In genomic region chr7:45451344-45451982, GRCm38 (mm10) we compare ENCODE assay signal across 8 mouse cellular contexts. TPM values are rescaled to one million over a fixed set of nuclear protein-coding genes. Genes with fewer than 3 reads are reported as not detected.
DNase-seq lines count a peak whose midpoint lies in the region; ATAC-seq lines count a peak whose summit lies in the region.

No protein-coding gene starts in this region.

- H3K4me3 ChIP-seq in forebrain, embryonic 14.5 days (ENCODE audit: low read depth, low read length) = no peak overlapping the region
- no peak overlapping the region for H3K4me3 ChIP-seq in liver, embryonic 16.5 days (ENCODE audit: low read depth, low read length)
- H3K4me3 ChIP-seq in neural tube, embryonic 11.5 days (ENCODE audit: low read depth, low read length) = no peak overlapping the region

- WGBS in forebrain, embryonic 14.5 days = 49% methylated on average over 23 of the region's 23 CpGs
- WGBS in liver, embryonic 16.5 days (ENCODE audit: insufficient replicate concordance) = 51% methylated on average over 23 of the region's 23 CpGs
- 54% methylated on average over 23 of the region's 23 CpGs for WGBS in neural tube, embryonic 11.5 days

- intact Hi-C loops in heart, postnatal 14 days (cut with DNase I) = loop anchor here (5.0 kb wide), 1 partner anchor 111 kb away; no protein-coding TSS in a partner anchor

- no peaks in the 10 kb centered on the region for H3K27me3 ChIP-seq in forebrain, embryonic 14.5 days (replicated peaks; ENCODE audit: control insufficient read depth, insufficient read depth, low read length)
- H3K27me3 ChIP-seq in liver, embryonic 16.5 days (ENCODE audit: control insufficient read depth, insufficient read depth, low read depth, low read length) = no peaks in the 10 kb centered on the region
- H3K27me3 ChIP-seq in neural tube, embryonic 11.5 days (ENCODE audit: control insufficient read depth, insufficient read depth, low read length) = no peaks in the 10 kb centered on the region

- DNase-seq in ES-CJ7 (ENCODE audit: low read depth, low spot score) = peak; percentile 89
- peak; percentile 83 for DNase-seq in forebrain, embryonic 14.5 days (ENCODE audit: low spot score)
- DNase-seq in heart, postnatal 14 days = peak; percentile 83 to 91
- DNase-seq in kidney, postnatal 4 days = peak; percentile 92
- peak; percentile 83 for DNase-seq in neural tube, embryonic 11.5 days (ENCODE audit: low spot score)
- DNase-seq in testis, postnatal 10 days (ENCODE audit: low spot score) = peak; percentile 93

- H3K4me2 ChIP-seq in forebrain, embryonic 14.5 days (ENCODE audit: low read length) = no peak overlapping the region
- H3K4me2 ChIP-seq in liver, embryonic 16.5 days (ENCODE audit: low read depth, low read length) = no peak overlapping the region
- H3K4me2 ChIP-seq in neural tube, embryonic 11.5 days (ENCODE audit: low read depth) = no peak overlapping the region

- H3K4me1 ChIP-seq in forebrain, embryonic 14.5 days (ENCODE audit: control insufficient read depth, insufficient read depth, low read length) = no peaks in the 10 kb centered on the region
- H3K4me1 ChIP-seq in liver, embryonic 16.5 days (ENCODE audit: control insufficient read depth, low read depth, low read length) = peaks cover 20% of the 10 kb centered on the region
- no peaks in the 10 kb centered on the region for H3K4me1 ChIP-seq in neural tube, embryonic 11.5 days (ENCODE audit: control insufficient read depth, insufficient read depth, low read length)

- no peak overlapping the region for H3K9ac ChIP-seq in forebrain, embryonic 14.5 days (ENCODE audit: low read length)
- no peak overlapping the region for H3K9ac ChIP-seq in liver, embryonic 16.5 days (ENCODE audit: low read depth, low read length)
- H3K9ac ChIP-seq in neural tube, embryonic 11.5 days (ENCODE audit: low read length) = no peak overlapping the region

- peaks cover 48% of the 10 kb centered on the region for H3K36me3 ChIP-seq in forebrain, embryonic 14.5 days (ENCODE audit: control insufficient read depth, insufficient read depth, low read length)
- peaks cover 5% of the 10 kb centered on the region; the same call in 1 of the 2 replicates for H3K36me3 ChIP-seq in liver, embryonic 16.5 days (ENCODE audit: control insufficient read depth, insufficient read depth)
- H3K36me3 ChIP-seq in neural tube, embryonic 11.5 days (ENCODE audit: control insufficient read depth, insufficient read depth, low read length) = peaks cover 2% of the 10 kb centered on the region; the same call in 1 of the 2 replicates

- ATAC-seq in cerebellum, adult (ENCODE audit: insufficient number of reproducible peaks, low FRiP score, low TSS enrichment) = peak; percentile 75; the same call in 1 of the 2 replicates
- peak; percentile 81 for ATAC-seq in forebrain, embryonic 14.5 days
- peak; percentile 76 for ATAC-seq in liver, embryonic 16.5 days (ENCODE audit: low read depth)
- peak; percentile 55; the same call in 1 of the 2 replicates for ATAC-seq in neural tube, embryonic 11.5 days (ENCODE audit: insufficient read depth, low FRiP score, low TSS enrichment)

- H3K9me3 ChIP-seq in forebrain, embryonic 14.5 days (replicated peaks; ENCODE audit: control insufficient read depth, low read length) = no peaks in the 10 kb centered on the region
- H3K9me3 ChIP-seq in liver, embryonic 16.5 days (replicated peaks; ENCODE audit: control insufficient read depth, low read length) = no peaks in the 10 kb centered on the region
- H3K9me3 ChIP-seq in neural tube, embryonic 11.5 days (ENCODE audit: control insufficient read depth, low read length) = no peaks in the 10 kb centered on the region

- no peak overlapping the region for H3K27ac ChIP-seq in forebrain, embryonic 14.5 days (ENCODE audit: low read depth, low read length)
- H3K27ac ChIP-seq in liver, embryonic 16.5 days (ENCODE audit: low read length) = no peak overlapping the region
- H3K27ac ChIP-seq in neural tube, embryonic 11.5 days (ENCODE audit: low read depth, low read length) = no peak overlapping the region

RNA-seq across cellular contexts. Expression of gene Ftl1, which starts 8.2 kb away (rescaled TPM):
- 6,238 and 6,800 TPM in 2 replicates for polyA plus RNA-seq in forebrain, embryonic 14.5 days (2014; fragmentation: Nextera tagmentation; extraction: Ambion mirVana)
- total RNA-seq in heart, postnatal 14 days (2021) = 100 to 1,000 TPM; 231 to 265 TPM
- polyA plus RNA-seq in liver, embryonic 16.5 days (2015; fragmentation: Nextera tagmentation; extraction: Ambion mirVana) = 6,125 and 6,166 TPM in 2 replicates
- polyA plus RNA-seq in neural tube, embryonic 11.5 days (2014; fragmentation: Nextera tagmentation; extraction: Ambion mirVana) = 5,316 and 5,449 TPM in 2 replicates

RNA-seq across cellular contexts. Expression of gene Ruvbl2, which starts 13.6 kb away (rescaled TPM):
- 144 and 153 TPM in 2 replicates for polyA plus RNA-seq in forebrain, embryonic 14.5 days (2014; fragmentation: Nextera tagmentation; extraction: Ambion mirVana)
- 10 to 100 TPM; 25.3 to 26.3 TPM for total RNA-seq in heart, postnatal 14 days (2021)
- polyA plus RNA-seq in liver, embryonic 16.5 days (2015; fragmentation: Nextera tagmentation; extraction: Ambion mirVana) = 58.8 and 59.4 TPM in 2 replicates
- 165 and 172 TPM in 2 replicates for polyA plus RNA-seq in neural tube, embryonic 11.5 days (2014; fragmentation: Nextera tagmentation; extraction: Ambion mirVana)

RNA-seq across cellular contexts. Expression of gene Bax, which starts 15.2 kb away (rescaled TPM):
- polyA plus RNA-seq in forebrain, embryonic 14.5 days (2014; fragmentation: Nextera tagmentation; extraction: Ambion mirVana) = 163 and 168 TPM in 2 replicates
- total RNA-seq in heart, postnatal 14 days (2021) = 10 to 100 TPM; 25.6 to 31.1 TPM
- polyA plus RNA-seq in liver, embryonic 16.5 days (2015; fragmentation: Nextera tagmentation; extraction: Ambion mirVana) = 63.3 and 63.4 TPM in 2 replicates
- 193 and 206 TPM in 2 replicates for polyA plus RNA-seq in neural tube, embryonic 11.5 days (2014; fragmentation: Nextera tagmentation; extraction: Ambion mirVana)

RNA-seq across cellular contexts. Expression of gene Gys1, which starts 16.8 kb away (rescaled TPM):
- polyA plus RNA-seq in forebrain, embryonic 14.5 days (2014; fragmentation: Nextera tagmentation; extraction: Ambion mirVana) = 13.4 and 15.5 TPM in 2 replicates
- 10 to 100 TPM; 86.1 to 90.2 TPM for total RNA-seq in heart, postnatal 14 days (2021)
- 7.6 and 8.9 TPM in 2 replicates for polyA plus RNA-seq in liver, embryonic 16.5 days (2015; fragmentation: Nextera tagmentation; extraction: Ambion mirVana)
- polyA plus RNA-seq in neural tube, embryonic 11.5 days (2014; fragmentation: Nextera tagmentation; extraction: Ambion mirVana) = 32.8 and 37.2 TPM in 2 replicates

RNA-seq across cellular contexts. Expression of gene Tulp2, which starts 30.2 kb away (rescaled TPM):
- polyA plus RNA-seq in forebrain, embryonic 14.5 days (2014; fragmentation: Nextera tagmentation; extraction: Ambion mirVana) = 0.15 TPM in 1 of 2 replicates, not detected in the other
- total RNA-seq in heart, postnatal 14 days (2021) = not detected
- 0.41 and 0.75 TPM in 2 replicates for polyA plus RNA-seq in liver, embryonic 16.5 days (2015; fragmentation: Nextera tagmentation; extraction: Ambion mirVana)
- polyA plus RNA-seq in neural tube, embryonic 11.5 days (2014; fragmentation: Nextera tagmentation; extraction: Ambion mirVana) = 0.26 and 0.57 TPM in 2 replicates
